Mouse (Mus musculus) urinary bladder, postnatal 10 days (tissue): ENCODE measurements around the gene E2f4.

Experiments used
- DNase-seq: peaks from one replicate; pipeline ENCODE4 v3.0.0; 2022; ENCODE audit warnings: low spot score

Gene E2f4

GRCm38 (mm10) chr8:105348450-105349095 is 51.1 kb downstream of the E2f4 start, which contains the start of gene Slc9a5:
TSS of gene Slc9a5 (plus strand) at chr8:105348843.
- no peak for DNase-seq

GRCm38 (mm10) chr8:105349096-105349771 is 51.8 kb downstream of the E2f4 start:
- DNase-seq = no peak

GRCm38 (mm10) chr8:105350186-105350585 is 52.7 kb downstream of the E2f4 start:
- no peak for DNase-seq

- DNase-seq = no peak
Measured at GRCm38 (mm10) chr8:105353583-105354135, 56.2 kb downstream of the E2f4 start.

- no peak for DNase-seq
Measured at GRCm38 (mm10) chr8:105354549-105354948, 57.1 kb downstream of the E2f4 start.
